Mouse (Mus musculus) ovary, adult 18-20 months (tissue): ENCODE data around the gene Capg.
"Not testable (repeated sequence)": the region's sequence is repeated elsewhere in the genome, so short reads cannot be mapped to it uniquely, and the experiment has no call there.

Source experiments
- DNase-seq: peaks from one replicate; pipeline ENCODE4 v3.0.0; 2022; ENCODE audit warnings: low spot score, mixed read lengths

Capg gene

DNA sequence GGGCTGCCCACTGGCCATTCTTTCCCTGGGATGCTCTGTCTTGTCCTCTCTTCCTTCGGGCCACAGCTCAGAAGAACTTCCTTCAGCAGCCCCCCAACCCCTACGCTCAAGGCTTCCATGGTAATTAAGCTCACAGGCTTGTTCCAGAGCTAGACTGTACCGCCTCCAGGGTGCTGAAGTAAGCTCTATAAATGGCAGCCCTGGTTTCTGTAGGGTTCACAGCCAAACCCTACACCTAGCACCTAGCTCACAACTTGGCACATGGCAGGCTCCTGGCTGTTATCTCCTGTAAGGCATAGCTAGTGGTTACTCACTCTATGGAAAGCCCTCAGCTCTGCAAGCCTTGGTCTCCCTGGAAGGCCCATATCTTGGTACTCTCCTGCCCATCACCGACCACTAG is 11.6 kb upstream of the Capg start:
- no peak for DNase-seq

DNA sequence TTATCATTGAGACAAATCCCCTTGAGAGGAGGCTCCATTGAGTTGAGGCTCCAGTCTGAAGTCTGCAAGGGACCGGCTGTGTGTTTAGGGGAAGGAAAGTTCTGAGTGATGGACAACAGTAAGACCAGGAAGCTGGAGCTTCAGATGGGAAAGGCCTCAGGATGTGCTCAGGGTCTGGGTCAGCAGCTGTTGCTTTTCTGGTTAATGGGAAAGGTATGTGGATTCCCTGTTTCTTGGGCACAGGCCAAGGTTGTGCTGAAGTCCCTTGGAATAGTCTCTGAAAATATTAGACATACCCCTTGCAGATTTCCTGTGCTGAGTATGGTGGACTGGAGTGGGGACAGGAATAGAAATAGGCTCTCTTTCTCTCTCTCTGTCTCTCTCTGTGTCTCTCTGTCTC is 10.6 kb upstream of the Capg start:
- DNase-seq, result not testable (repeated sequence)

DNA sequence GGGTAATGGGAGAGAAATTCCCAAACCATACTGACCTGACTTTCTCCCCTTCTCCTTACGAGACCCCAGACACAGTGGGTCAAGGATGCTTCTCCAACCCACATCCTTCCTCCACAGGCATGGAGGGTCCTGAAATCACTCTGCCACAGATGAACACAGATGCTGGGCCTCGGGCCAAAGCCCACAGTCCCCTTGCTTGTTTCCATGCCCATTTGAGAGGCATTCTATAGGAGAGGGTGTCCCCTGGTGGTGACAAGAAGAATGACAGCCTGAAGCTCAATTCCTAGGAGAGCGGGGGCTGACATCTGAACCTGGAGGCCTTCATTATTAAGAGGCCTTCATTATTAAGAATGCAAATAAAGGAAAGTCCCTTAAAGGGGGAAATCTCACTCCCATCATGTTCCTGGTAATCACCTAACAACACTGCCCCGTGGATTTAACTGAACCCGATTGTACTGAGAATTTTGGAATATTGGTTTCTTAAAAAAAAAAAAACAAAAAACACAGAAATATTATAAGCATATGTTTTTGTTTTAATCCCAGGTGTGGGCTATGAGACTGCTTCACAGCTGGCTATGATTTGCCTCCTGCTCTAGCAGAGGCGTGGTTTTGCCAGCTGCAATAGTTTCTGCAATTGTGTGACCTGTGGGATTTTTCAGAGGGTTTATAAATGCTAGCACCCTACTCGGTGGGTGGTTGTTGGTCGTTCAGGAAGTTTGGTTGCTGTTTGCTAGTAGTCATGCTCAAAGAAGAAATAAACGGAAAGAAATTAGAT is 10.0 kb upstream of the Capg start:
- no peak for DNase-seq

DNA sequence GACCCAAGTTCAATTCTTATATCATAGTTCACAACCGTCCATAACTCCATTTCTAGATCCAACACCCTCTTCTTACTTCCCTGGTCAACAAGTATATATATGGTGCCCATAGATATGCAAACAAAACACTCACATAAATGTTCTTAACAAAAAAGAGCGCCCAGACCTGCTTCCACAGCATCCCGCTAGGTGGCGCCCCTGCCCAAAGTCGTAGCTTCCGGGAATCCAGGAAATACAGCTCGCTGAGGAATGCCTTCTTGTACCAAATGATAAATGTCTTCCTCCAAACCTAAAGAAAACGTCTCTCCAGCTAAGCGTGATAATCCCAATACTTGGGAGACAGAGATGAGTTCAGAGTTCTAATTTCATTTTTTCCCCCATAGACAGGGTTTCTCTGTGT is 9.0 kb upstream of the Capg start:
- DNase-seq, result no peak

DNA sequence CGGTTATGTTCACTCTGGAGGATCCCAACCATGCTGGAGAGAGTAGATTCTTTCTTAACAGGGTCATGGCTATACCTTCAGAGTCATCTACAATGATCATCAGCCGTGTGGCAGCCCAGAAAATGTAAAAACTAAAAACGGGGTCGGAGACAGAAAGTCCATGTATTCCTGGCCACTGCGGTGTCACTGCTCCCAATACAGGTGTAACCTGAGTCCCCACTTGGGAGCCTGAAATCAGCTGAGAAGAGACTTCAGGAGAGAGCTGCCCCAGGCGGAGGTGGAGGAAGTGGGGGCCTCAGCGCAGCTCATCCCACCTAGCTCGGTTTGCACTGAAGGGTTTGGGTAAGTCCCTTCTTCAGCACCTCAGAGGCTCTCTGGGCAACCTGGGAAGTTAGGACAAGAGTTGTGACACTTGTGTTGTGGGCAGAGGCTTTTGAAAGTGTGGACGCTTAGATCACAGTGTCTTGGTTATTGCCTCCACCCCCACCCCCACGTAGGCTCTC is 6.1 kb upstream of the Capg start:
- DNase-seq, result no peak

DNA sequence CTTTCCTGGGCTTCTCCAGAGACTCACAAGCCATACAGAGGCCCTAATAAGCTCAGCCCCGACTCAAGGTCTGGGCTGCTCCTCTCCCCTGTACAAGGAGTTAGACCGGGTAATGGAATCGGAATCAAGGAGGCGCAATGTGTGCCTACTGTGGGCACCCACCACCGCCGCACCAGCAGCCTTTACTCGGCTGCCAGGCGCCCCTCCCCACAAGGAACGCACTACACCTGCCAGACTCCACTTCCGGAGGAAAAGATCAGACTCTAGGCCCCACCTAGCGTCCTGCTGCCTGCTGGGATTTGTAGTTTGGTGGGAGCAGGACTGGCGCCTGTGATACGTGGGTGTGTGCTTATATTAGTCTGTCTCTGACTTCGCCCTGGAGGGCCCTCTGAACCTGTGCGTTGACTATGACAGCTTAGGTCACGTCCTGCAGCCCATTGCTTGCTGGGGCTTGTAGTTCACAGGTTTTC is 5.6 kb upstream of the Capg start:
- DNase-seq, result peak; percentile 83

DNA sequence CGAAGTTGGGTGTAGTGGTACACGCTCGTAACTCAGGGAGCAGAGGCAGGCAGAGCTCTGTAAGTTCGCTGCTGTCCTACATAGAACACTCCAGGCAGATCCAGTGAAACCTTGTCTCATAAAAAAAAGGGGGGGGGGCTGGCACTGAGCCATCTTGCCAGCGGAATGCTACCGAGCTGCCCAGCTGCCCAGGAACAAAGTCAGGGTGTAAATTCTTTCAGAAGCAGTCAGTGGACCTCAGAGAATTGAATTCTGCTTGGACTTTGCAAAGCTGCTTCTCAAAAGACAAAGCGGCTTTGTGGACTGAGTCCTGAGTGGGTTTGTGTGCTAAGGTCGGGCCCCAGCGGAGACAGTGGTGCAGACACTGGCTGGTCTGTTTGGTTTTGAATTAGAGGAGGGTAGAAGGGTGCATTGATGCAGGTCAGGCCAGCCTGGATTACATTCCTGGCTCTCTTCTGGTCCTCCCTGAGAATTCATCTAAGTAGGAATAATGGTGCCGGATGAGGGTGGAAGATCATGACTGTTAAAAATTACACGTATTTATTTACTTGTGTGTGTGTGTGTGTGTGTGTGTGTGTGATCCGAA is 833 bp upstream of the Capg start:
- no peak for DNase-seq

DNA sequence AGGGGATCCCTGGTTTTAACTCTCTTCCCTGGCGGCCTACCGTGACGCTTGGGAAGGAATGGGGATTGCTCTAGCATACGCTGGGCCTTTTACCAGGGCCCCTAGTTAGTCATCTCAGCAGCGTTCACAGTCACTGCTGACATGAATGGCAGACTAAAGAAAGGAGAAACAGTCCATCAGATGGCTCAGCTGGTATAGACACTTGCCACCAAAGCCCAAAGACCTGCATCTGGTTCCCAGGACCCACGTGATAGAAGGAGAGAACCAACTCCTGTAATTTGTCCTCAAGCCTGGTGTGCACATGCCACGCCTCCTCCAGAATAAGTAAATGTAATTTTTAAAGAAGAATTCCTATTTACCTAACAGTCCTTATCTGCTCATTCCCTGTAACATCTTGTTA is 1.2 kb downstream of the Capg start:
- no peak for DNase-seq

DNA sequence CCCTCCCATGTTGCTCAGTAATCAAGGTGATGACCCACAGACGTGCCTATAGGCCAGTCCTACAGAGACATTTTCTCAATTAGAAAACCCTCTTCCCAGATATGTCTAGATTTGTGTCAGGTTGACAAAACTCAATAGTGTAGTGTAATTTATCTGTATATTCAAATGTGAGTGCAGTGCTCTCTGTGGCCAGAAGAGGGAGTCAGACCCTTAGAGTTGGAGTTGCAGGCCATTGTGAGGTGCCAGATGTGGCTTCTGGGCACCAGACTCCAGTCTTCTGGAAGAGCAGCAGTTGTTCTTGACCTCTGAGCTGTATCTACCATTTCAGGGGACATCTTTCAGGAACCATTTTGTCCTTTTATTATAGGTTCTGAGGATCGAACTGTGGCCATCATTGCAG is 2.9 kb downstream of the Capg start:
- no peak for DNase-seq

DNA sequence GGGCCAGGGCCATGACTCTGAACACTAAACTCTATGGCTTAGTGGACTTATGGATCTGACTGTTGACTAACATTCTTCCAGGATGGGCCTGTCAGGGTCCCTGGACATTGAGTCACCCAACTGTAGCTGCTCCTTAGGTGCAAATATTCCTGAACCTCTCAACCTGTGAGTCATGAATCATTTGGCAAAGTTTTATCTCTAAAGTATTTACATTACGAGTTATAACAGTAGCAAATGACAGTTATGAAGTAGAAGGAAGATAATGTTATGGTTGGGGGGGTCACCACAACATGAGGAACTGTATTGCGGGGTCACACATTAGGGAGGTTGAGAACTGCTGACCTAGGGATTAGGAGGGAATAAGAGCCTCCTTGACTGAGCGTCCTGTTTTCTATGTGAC is 3.7 kb downstream of the Capg start:
- no peak for DNase-seq

DNA sequence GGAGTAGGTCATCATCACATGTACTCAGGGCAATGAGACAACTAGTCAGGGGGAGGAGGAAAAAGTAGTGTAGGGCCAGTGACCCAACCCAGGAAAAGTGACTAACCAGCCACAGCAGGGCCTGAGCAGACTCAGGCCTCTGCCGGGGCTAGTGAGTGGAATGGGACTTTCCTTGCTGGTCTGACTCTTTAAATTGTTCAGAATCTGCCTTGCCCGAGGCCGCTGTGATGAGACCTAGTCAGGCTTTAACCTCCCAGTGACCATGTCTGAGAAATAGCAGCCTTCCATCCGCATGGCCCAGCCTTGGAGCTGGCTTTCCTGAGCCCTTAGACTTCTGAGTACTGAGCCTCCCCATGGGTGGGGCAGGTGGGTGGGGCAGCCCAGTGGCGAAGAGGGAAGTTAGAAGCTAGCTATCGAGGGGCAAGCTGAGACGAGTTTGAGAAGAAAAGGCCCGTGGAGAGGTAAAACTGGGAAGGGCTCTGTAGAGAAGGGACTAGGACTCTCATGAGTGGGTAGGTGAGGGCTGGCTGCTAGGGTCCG is 4.9 kb downstream of the Capg start:
- no peak for DNase-seq

DNA sequence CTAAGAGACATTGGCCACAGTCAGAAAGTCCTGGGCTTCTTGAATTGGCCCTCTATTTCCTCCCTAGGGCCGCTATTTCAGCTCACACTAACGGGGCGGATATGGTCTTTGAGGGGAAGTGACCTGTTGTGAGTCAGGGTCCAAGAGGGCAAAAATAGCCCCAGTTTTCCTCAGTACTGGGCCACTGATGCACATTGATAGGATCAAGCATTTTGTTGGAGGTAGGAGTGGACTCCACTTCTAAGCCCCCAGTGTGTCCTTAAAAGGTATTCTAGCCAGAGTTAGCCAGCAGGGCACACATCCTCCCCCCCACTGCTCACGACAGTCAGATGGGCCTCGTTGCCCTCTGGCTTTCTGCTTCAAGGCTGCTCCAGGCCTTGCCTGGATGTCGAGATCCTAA is 5.8 kb downstream of the Capg start:
- DNase-seq, result no peak

DNA sequence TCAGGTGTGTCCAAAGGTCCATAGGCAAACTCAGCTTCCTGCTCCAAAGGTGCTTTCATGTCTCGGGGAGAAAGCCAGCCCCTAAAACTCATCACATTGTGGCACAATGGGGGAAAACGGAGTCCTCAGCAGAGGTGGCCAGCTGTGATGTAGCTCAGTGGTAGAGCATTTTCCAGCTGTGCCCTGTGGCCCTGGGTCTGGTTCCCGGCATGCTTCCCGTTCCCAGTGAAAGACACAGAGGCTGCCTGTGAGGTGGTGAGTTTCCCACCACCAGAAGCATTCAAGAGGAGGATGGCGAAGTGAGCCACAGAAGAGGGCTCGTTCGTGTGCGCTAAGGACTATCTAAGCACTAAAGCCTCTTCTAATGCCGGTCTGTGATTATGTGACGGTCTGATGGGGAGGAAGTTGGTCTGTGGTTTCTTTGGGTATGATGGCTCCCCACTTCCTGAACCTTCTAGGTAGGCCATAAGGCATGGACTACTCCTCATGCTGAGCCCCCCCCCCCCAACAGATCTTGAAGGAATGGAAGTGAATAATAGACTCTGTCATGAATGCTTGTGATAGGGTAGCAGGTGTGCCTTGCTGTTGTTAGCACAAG is 6.4 kb downstream of the Capg start:
- DNase-seq, result no peak

DNA sequence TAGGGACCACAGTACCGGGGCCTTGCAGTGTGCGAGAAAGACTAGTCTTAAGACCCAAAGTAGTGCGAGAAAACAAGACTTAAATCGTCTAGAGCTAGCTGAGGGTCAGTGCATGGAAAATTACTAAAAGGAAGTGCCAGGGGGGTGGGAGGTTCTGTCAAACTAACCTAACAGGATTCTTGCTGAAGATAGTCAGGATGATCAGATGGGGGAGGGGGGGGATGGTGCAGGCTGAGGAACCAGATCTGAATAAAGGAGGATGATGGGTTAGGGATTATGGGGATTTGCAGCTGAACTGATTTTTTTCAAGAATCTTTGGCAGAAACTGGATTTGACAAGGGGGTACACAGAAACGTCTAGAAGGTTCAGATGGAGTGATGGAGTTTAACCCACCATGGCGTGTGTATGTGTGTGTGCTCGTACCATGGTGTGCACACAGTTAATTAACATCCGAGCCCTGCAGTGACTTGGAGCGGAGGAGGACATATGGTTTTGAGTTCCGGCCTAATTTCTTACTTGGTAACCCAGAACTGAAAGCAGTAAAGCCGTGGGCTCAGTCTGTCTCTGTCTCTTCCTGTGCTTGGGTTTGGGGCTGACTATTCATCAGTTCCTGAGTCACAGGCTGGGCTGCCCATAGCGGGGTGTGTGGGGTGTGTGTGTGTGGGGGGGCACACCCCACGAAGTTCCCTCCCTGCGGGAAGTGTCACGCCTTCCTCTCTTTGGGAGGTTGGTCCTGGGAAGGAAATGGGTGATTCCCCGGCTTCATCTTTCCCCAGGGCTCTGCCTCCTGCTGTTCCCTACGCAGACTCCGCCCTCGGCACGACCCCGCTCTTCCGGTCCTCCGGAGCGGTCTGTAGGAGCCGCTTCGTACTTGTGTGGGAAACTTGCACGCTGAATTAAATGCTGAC is 8.2 kb downstream of the Capg start:
- peak; percentile 71 for DNase-seq

DNA sequence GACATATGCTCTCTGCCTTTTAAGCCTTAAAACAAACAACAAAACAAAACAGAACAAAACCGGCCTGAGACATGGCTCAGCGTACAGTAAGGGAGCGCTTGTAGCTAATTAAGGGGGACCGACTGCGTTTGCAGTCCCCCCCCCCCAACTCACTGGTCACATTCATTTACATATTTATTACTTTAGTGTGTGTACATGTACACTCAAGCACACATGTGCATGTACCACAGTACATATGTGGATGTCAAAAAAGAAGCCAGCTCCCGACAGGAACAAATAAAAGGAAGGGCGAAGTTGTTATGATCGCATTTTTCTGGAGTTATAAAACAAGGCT is 8.9 kb downstream of the Capg start:
- DNase-seq, result no peak

DNA sequence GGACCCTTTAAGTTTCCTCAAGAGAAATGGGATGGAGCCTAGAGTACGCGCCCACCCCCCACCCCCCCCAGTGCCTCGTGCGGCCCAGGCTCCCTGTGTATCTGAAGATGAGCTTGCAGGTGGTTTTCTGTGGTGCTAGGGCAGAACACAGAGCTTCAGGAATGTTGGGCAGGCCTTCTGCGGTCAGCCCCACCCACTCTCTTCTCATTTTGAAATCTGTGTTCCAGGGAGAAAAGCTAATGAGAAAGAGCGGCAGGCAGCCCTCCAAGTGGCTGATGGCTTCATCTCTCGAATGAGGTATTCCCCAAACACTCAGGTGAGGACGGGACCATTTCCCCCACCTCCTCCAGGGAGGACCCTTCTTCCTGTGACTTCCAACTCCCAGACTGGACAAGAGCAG is 16.6 kb downstream of the Capg start:
- no peak for DNase-seq

DNA sequence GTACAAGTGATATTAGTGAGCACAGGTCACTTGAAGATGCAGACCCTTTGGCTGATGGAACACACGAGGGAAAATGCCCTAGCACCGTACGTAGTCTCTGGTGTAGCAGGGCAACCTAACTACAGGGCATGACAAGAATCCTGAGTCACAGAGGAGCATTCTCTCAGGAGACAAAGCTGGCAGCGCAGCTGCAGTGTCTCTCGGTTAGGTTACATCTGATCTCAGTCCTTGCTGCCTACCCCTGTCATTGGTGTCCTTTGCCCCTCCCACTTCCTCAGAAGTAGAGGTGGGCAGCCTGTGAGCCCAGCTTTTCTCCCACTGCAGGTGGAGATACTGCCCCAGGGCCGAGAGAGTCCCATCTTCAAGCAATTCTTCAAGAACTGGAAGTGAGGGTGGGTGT is 18.3 kb downstream of the Capg start:
- DNase-seq, result no peak

DNA sequence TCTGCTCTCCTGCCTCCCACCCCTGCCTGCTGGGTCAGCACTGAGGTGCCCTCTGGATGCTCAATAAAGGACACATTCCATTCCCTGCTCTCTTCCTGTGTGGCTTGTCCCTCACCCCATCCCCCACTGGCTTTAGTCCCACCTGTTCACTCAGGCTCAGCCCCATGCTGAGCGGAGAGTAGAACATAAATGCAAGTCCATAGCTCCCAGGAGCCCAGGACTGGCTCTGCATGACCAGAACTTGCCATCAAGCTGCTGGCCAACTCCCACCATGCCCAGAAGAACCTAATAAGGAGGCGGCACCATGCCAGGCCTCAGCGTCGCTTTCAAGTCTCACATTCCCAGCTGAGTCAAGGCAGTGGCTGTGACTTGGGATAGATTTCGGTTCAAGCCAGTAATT is 18.7 kb downstream of the Capg start:
- DNase-seq, result no peak

DNA sequence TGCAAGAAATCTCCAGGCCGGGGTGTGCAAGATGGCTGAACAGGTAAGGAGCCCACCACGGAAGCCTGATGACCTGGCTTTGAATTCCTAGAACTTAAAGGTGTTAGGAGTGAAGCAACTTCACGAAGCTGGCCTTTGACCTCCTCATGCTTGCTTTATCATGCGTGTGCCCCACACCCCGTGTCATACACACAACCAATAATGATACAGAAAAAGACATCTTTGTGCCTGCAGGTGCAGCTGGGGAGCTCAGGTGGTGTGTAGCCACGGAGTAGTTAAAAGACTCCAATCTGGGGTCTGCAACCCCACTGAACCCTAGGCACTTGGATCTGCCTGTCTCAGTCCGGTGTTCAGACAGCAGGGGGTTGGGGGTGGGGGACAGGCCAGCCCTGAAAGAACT is 21.3 kb downstream of the Capg start:
- no peak for DNase-seq

DNA sequence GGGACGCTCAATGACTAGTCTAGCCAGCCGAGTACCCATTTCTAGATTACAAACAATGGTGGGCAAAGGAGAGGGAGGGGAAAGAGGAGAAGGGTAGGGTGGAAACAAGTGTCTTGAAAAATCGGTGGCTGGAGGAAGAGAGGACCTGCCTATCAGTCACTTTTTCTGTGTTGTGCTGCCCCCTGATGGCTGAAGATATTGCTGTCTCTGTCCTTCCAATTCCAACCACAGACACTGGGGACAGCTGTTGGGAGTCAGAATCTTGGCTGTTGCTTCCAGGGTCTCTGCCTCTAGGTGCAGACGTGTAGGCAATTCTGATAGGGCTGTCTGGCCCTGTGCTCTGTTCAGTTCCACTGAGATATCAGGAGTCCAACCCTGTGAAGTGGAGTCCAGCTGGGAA is 21.9 kb downstream of the Capg start:
- DNase-seq, result peak; percentile 60

DNA sequence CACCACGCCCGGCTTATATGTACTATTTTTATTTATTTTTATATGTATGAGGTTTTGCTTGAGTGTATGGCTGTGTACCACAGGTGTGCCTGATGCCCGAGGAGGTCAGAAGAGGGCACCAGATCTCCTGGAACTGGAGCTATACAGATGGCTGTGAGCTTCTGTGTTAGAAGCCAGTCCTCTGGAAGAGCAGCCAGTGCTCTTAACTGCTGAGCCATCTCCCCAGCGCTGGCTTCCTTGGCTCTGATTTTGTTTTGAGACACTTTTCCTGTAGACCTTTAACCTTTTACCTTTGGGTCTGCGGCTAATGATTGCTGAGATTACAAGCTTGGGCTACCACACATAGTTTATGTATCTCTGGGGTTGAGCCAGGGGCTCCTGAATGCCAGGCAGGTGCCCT is 23.3 kb downstream of the Capg start:
- no peak for DNase-seq

DNA sequence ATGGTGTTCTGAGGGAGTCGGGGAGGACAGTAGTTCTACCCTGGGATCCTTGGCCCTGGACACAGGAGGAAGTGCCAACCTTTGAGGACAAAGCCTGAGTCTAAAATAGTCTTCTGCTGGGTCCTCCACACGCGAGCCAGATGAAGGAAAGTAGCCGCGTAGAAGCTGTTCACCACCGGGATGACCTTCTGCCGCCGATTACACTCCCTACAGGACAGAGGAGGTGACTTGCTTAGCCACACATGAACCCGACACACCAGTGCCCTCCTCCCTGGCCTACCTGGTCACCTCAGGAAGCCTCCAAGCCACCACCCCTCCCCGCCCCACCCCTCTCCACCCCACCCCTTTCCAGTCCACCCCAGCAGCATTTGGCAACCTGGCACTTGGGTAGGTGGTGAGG is 24.5 kb downstream of the Capg start:
- no peak for DNase-seq
